Mouse (Mus musculus): ENCODE results near the gene Apol9a. TPM values are rescaled to one million over a fixed set of nuclear protein-coding genes. Genes with fewer than 3 reads are reported as not detected.
"Not testable (repeated sequence)": the region's sequence is repeated elsewhere in the genome, so short reads cannot be mapped to it uniquely, and the experiment has no call there.

Apol9a gene
- polyA plus RNA-seq, 1 experiment from 2014 or later = 0.44 TPM

DNA sequence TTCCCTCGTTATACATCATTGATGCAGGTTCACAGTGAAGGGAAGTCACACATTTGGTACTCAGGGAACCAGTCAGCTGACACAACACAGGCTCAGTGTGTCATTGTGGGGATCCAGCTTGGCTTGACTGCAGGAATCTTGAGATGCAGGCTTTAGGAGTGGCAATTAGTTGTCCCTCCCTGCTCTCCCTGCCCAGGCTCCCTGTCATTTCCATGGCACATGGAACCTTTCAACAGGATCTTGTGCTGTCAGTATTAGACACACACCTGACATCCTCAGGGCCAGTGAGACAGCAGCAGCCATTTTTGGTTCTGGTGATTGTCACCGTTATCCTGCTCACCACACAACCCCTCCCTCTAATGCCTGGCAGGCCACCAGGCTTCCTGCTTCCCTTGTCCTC, 4.7 kb upstream of the Apol9a start:
- not testable (repeated sequence) for H3K9ac ChIP-seq (ENCODE audit: low read depth, low read length); H3K27me3 ChIP-seq (replicated peaks; ENCODE audit: control insufficient read depth, insufficient read depth, low read length); H3K4me1 ChIP-seq (ENCODE audit: control insufficient read depth, insufficient read depth, low read length); H3K4me2 ChIP-seq (ENCODE audit: low read depth, low read length); H3K4me3 ChIP-seq (ENCODE audit: low read length); H3K36me3 ChIP-seq (ENCODE audit: control insufficient read depth, insufficient read depth, low read length); H3K27ac ChIP-seq (ENCODE audit: low read length); H3K9me3 ChIP-seq (ENCODE audit: control insufficient read depth, low read length); ATAC-seq
- WGBS = 69% methylated on average over 2 of the region's 2 CpGs

GRCm38 (mm10) chr15:77412695-77413094, 1.8 kb upstream of the Apol9a start:
- H3K27ac ChIP-seq (ENCODE audit: low read length); H3K9me3 ChIP-seq (ENCODE audit: control insufficient read depth, low read length); ATAC-seq; H3K27me3 ChIP-seq (replicated peaks; ENCODE audit: control insufficient read depth, insufficient read depth, low read length); H3K4me3 ChIP-seq (ENCODE audit: low read length); H3K4me1 ChIP-seq (ENCODE audit: control insufficient read depth, insufficient read depth, low read length); H3K9ac ChIP-seq (ENCODE audit: low read depth, low read length); H3K4me2 ChIP-seq (ENCODE audit: low read depth, low read length); H3K36me3 ChIP-seq (ENCODE audit: control insufficient read depth, insufficient read depth, low read length): not testable (repeated sequence)
- 32% methylated on average over 4 of the region's 4 CpGs for WGBS

- H3K36me3 ChIP-seq (ENCODE audit: control insufficient read depth, insufficient read depth, low read length); H3K4me3 ChIP-seq (ENCODE audit: low read length); H3K9ac ChIP-seq (ENCODE audit: low read depth, low read length); ATAC-seq; H3K4me2 ChIP-seq (ENCODE audit: low read depth, low read length); H3K9me3 ChIP-seq (ENCODE audit: control insufficient read depth, low read length); H3K4me1 ChIP-seq (ENCODE audit: control insufficient read depth, insufficient read depth, low read length); H3K27ac ChIP-seq (ENCODE audit: low read length); H3K27me3 ChIP-seq (replicated peaks; ENCODE audit: control insufficient read depth, insufficient read depth, low read length): not testable (repeated sequence)
- WGBS = 66% methylated on average over 10 of the region's 10 CpGs
These were observed 4.6 kb downstream of the Apol9a start for GRCm38 (mm10) chr15:77406370-77406769.

DNA sequence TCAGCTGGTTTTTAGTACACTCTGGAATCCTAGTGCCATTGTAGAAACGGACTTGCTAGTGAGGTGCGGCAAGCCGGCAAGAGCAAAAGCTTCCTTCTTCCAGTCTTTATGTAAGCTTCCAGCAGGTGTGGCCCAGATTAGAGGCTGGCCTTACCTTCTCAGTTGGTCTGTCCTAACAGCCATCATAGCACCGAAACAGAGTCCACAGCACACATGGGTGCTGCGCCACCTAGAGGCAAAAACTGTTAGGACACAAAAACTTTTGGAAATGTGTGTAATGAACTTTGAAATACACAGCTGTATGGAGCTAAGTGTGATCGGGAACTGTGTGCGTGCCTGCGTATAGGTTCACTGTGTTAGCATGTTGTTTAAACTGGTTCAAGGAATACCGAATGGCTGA, 11.9 kb downstream of the Apol9a start, which contains the start of gene Apol7a:
TSS of gene Apol7a (minus strand) at position 84 of the 400 bp plus-strand sequence.
- H3K4me1 ChIP-seq (ENCODE audit: control insufficient read depth, insufficient read depth, low read length); H3K9me3 ChIP-seq (ENCODE audit: control insufficient read depth, low read length); H3K27me3 ChIP-seq (replicated peaks; ENCODE audit: control insufficient read depth, insufficient read depth, low read length); H3K36me3 ChIP-seq (ENCODE audit: control insufficient read depth, insufficient read depth, low read length): not testable (repeated sequence)
- Histone ChIP-seq H3K27ac (ENCODE audit: low read length) (peak within 1 kb of the TSS; percentile 53), H3K9ac (ENCODE audit: low read depth, low read length) (peak within 1 kb of the TSS; percentile 3; the same call in 1 of the 2 replicates), H3K4me3 (ENCODE audit: low read length) (peak within 1 kb of the TSS; percentile 7; the same call in 1 of the 2 replicates), H3K4me2 (ENCODE audit: low read depth, low read length) (peak within 1 kb of the TSS; percentile 29)
- WGBS = 48% methylated on average over 9 of the region's 9 CpGs
- ATAC-seq = peak; percentile 45; the same call in 1 of the 2 replicates

GRCm38 (mm10) chr15:77397450-77398132, 13.3 kb downstream of the Apol9a start:
- Histone ChIP-seq H3K4me2 (ENCODE audit: low read depth, low read length) (peak overlapping the region; percentile 29), H3K27ac (ENCODE audit: low read length) (peak overlapping the region; percentile 53)
- H3K4me1 ChIP-seq (ENCODE audit: control insufficient read depth, insufficient read depth, low read length); H3K9me3 ChIP-seq (ENCODE audit: control insufficient read depth, low read length); H3K36me3 ChIP-seq (ENCODE audit: control insufficient read depth, insufficient read depth, low read length); H3K4me3 ChIP-seq (ENCODE audit: low read length); H3K9ac ChIP-seq (ENCODE audit: low read depth, low read length); H3K27me3 ChIP-seq (replicated peaks; ENCODE audit: control insufficient read depth, insufficient read depth, low read length): not testable (repeated sequence)
- WGBS = 29% methylated on average over 11 of the region's 11 CpGs
- peak; percentile 93 for ATAC-seq

GRCm38 (mm10) chr15:77393832-77394231, 17.1 kb downstream of the Apol9a start:
- not testable (repeated sequence) for ATAC-seq; H3K9me3 ChIP-seq (ENCODE audit: control insufficient read depth, low read length); H3K27ac ChIP-seq (ENCODE audit: low read length); H3K4me3 ChIP-seq (ENCODE audit: low read length); H3K36me3 ChIP-seq (ENCODE audit: control insufficient read depth, insufficient read depth, low read length); H3K27me3 ChIP-seq (replicated peaks; ENCODE audit: control insufficient read depth, insufficient read depth, low read length); H3K4me2 ChIP-seq (ENCODE audit: low read depth, low read length); H3K9ac ChIP-seq (ENCODE audit: low read depth, low read length); H3K4me1 ChIP-seq (ENCODE audit: control insufficient read depth, insufficient read depth, low read length)
- WGBS = 51% methylated on average over 3 of the region's 3 CpGs

- no peak overlapping the region for H3K27ac ChIP-seq (ENCODE audit: low read length)
- peak; percentile 68 for ATAC-seq
These were observed 23.5 kb downstream of the Apol9a start for GRCm38 (mm10) chr15:77387462-77387861.

GRCm38 (mm10) chr15:77384340-77385030, 26.4 kb downstream of the Apol9a start:
- Histone ChIP-seq H3K4me3 (ENCODE audit: low read length) (no peak overlapping the region), H3K27ac (ENCODE audit: low read length) (no peak overlapping the region), H3K4me1 (ENCODE audit: control insufficient read depth, insufficient read depth, low read length) (peaks cover 9% of the 10 kb centered on the region), H3K9ac (ENCODE audit: low read depth, low read length) (no peak overlapping the region), H3K27me3 (replicated peaks; ENCODE audit: control insufficient read depth, insufficient read depth, low read length) (no peaks in the 10 kb centered on the region), H3K9me3 (ENCODE audit: control insufficient read depth, low read length) (no peaks in the 10 kb centered on the region), H3K36me3 (ENCODE audit: control insufficient read depth, insufficient read depth, low read length) (no peaks in the 10 kb centered on the region), H3K4me2 (ENCODE audit: low read depth, low read length) (no peak overlapping the region)
- WGBS = 96% methylated on average over 7 of the region's 7 CpGs
- ATAC-seq = no peak

More at GRCm38 (mm10) chr15:77387462-77387861, 23.5 kb downstream of the Apol9a start:
- H3K9me3 ChIP-seq (ENCODE audit: control insufficient read depth, low read length) = no peaks in the 10 kb centered on the region
- no peak overlapping the region for H3K4me2 ChIP-seq (ENCODE audit: low read depth, low read length)
- H3K27me3 ChIP-seq (replicated peaks; ENCODE audit: control insufficient read depth, insufficient read depth, low read length) = no peaks in the 10 kb centered on the region
- 87% methylated on average over 2 of the region's 2 CpGs for WGBS
- no peak overlapping the region for H3K9ac ChIP-seq (ENCODE audit: low read depth, low read length)
- H3K4me3 ChIP-seq (ENCODE audit: low read length) = no peak overlapping the region
- H3K36me3 ChIP-seq (ENCODE audit: control insufficient read depth, insufficient read depth, low read length) = no peaks in the 10 kb centered on the region
- H3K4me1 ChIP-seq (ENCODE audit: control insufficient read depth, insufficient read depth, low read length) = peaks cover 4% of the 10 kb centered on the region; the same call in 1 of the 2 replicates

GRCm38 (mm10) chr15:77382880-77383279, 28.1 kb downstream of the Apol9a start:
- Histone ChIP-seq H3K4me3 (ENCODE audit: low read length) (no peak overlapping the region), H3K4me2 (ENCODE audit: low read depth, low read length) (no peak overlapping the region), H3K4me1 (ENCODE audit: control insufficient read depth, insufficient read depth, low read length) (peaks cover 9% of the 10 kb centered on the region), H3K27ac (ENCODE audit: low read length) (no peak overlapping the region), H3K36me3 (ENCODE audit: control insufficient read depth, insufficient read depth, low read length) (no peaks in the 10 kb centered on the region), H3K9me3 (ENCODE audit: control insufficient read depth, low read length) (no peaks in the 10 kb centered on the region), H3K9ac (ENCODE audit: low read depth, low read length) (no peak overlapping the region), H3K27me3 (replicated peaks; ENCODE audit: control insufficient read depth, insufficient read depth, low read length) (no peaks in the 10 kb centered on the region)
- WGBS = 65% methylated on average over 1 of the region's 1 CpGs
- ATAC-seq = peak; percentile 49

Measured in intestine, embryonic 16.5 days (tissue).